Mouse (Mus musculus): ENCODE measurements at regions not wholly inside any gene's neighbourhood (a gene's known extent, or its start where the extent isn't known, plus 50 kb on each side); places are given as distances from the start of the nearest gene placed in this dataset.
A peak's percentile ranks its signal among the peaks of the same experiment; 100 is the strongest.

DNA sequence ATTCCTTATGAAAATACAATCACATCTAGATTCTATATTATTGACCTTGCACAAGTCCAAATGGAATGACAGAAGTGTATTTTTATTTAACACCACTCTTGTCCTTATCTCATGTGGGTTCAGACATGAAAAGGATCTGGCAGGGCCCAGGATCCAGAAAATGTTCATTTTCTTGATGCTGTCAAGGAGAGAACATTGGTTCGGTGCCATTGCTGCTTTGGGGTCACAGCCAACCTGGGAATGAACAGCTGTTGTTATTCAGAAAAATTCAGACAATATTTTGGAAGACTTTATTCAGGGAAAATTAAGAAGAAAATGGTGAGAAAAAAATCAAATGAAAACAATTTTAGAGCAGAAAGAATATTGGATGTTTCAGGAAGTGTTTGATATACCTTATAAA lies 590.0 kb downstream of the Iqcm start:
- DNase-seq (ENCODE audit: low spot score) (no peak), ATAC-seq (ENCODE audit: low read depth) (no peak)
- H3K4me2 ChIP-seq (ENCODE audit: low read depth, low read length), result no peak overlapping the region
- H3K27me3 ChIP-seq (replicated peaks; ENCODE audit: control insufficient read depth, insufficient read depth, low read length), result no peaks in the 10 kb centered on the region
- no peak overlapping the region for H3K27ac ChIP-seq (replicated peaks; ENCODE audit: low read depth, low read length)
- WGBS, result 61% methylated on average over 1 of the region's 1 CpGs
- H3K4me1 ChIP-seq (ENCODE audit: control insufficient read depth, insufficient read depth, low read length), result no peaks in the 10 kb centered on the region
- no peak overlapping the region for H3K9ac ChIP-seq (ENCODE audit: low read depth, low read length)
- H3K9me3 ChIP-seq (ENCODE audit: control insufficient read depth, low read length), result no peaks in the 10 kb centered on the region
- no peaks in the 10 kb centered on the region for H3K36me3 ChIP-seq (ENCODE audit: control insufficient read depth, insufficient read depth, low read length)
- H3K4me3 ChIP-seq (ENCODE audit: low read depth, low read length), result no peak overlapping the region

- Histone ChIP-seq H3K4me3 (ENCODE audit: low read depth, low read length) (no peak overlapping the region), H3K27ac (replicated peaks; ENCODE audit: low read depth, low read length) (no peak overlapping the region), H3K4me1 (ENCODE audit: control insufficient read depth, insufficient read depth, low read length) (no peaks in the 10 kb centered on the region), H3K36me3 (ENCODE audit: control insufficient read depth, insufficient read depth, low read length) (no peaks in the 10 kb centered on the region), H3K27me3 (replicated peaks; ENCODE audit: control insufficient read depth, insufficient read depth, low read length) (no peaks in the 10 kb centered on the region), H3K4me2 (ENCODE audit: low read depth, low read length) (no peak overlapping the region), H3K9me3 (ENCODE audit: control insufficient read depth, low read length) (no peaks in the 10 kb centered on the region), H3K9ac (ENCODE audit: low read depth, low read length) (no peak overlapping the region)
- WGBS, result 63% methylated on average over 4 of the region's 4 CpGs
- ATAC-seq (ENCODE audit: low read depth), result no peak
- DNase-seq (ENCODE audit: low spot score), result peak; percentile 48
Observed at GRCm38 (mm10) chr8:76052003-76052402, 603.5 kb downstream of the Iqcm start.

- Histone ChIP-seq H3K9ac (ENCODE audit: low read depth, low read length) (no peak overlapping the region), H3K27me3 (replicated peaks; ENCODE audit: control insufficient read depth, insufficient read depth, low read length) (no peaks in the 10 kb centered on the region), H3K27ac (replicated peaks; ENCODE audit: low read depth, low read length) (no peak overlapping the region), H3K4me1 (ENCODE audit: control insufficient read depth, insufficient read depth, low read length) (no peaks in the 10 kb centered on the region), H3K4me3 (ENCODE audit: low read depth, low read length) (no peak overlapping the region), H3K36me3 (ENCODE audit: control insufficient read depth, insufficient read depth, low read length) (no peaks in the 10 kb centered on the region), H3K4me2 (ENCODE audit: low read depth, low read length) (no peak overlapping the region), H3K9me3 (ENCODE audit: control insufficient read depth, low read length) (no peaks in the 10 kb centered on the region)
- ATAC-seq (ENCODE audit: low read depth), result no peak
- WGBS, result 14% methylated on average over 2 of the region's 2 CpGs
- peak; percentile 70 for DNase-seq (ENCODE audit: low spot score)
Observed at GRCm38 (mm10) chr8:76067721-76068120, 619.2 kb downstream of the Iqcm start.

DNA sequence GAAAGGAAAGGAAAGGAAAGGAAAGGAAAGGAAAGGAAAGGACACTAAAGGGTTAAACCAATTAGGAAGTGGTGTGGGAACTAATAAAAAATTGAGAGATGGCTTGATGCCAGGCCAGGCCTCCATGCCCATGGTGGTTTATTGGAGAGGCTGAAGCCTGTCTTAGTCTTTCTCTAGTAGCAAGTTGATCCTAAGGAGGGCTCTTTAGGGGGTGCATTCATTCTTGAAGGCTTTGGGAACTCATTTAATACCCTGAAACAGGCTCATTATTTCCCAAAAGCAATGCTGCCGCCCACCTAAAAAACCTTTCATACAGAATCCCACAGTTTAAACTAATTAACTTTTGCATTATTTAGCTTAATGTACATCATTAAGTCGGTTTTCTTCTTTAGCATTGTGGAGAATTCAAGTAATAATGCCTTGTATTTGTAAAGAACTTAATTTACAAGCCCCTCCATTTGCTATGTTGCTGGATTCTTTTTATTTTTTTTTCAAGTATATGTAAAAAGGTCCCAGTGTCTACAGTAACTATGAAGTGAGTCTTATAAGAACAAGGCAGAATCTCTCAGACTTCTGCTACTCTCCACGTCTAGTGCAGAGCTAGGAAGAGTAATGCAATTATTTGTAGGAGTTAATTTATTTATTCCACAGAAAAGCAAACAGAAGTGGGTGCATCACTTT lies 624.3 kb downstream of the Iqcm start:
- Histone ChIP-seq H3K27me3 (replicated peaks; ENCODE audit: control insufficient read depth, insufficient read depth, low read length) (no peaks in the 10 kb centered on the region), H3K4me1 (ENCODE audit: control insufficient read depth, insufficient read depth, low read length) (no peaks in the 10 kb centered on the region), H3K27ac (replicated peaks; ENCODE audit: low read depth, low read length) (no peak overlapping the region), H3K4me3 (ENCODE audit: low read depth, low read length) (no peak overlapping the region), H3K4me2 (ENCODE audit: low read depth, low read length) (no peak overlapping the region), H3K9me3 (ENCODE audit: control insufficient read depth, low read length) (no peaks in the 10 kb centered on the region), H3K9ac (ENCODE audit: low read depth, low read length) (no peak overlapping the region), H3K36me3 (ENCODE audit: control insufficient read depth, insufficient read depth, low read length) (no peaks in the 10 kb centered on the region)
- 61% methylated on average over 3 of the region's 3 CpGs for WGBS
- ATAC-seq (ENCODE audit: low read depth) (no peak), DNase-seq (ENCODE audit: low spot score) (no peak)

DNA sequence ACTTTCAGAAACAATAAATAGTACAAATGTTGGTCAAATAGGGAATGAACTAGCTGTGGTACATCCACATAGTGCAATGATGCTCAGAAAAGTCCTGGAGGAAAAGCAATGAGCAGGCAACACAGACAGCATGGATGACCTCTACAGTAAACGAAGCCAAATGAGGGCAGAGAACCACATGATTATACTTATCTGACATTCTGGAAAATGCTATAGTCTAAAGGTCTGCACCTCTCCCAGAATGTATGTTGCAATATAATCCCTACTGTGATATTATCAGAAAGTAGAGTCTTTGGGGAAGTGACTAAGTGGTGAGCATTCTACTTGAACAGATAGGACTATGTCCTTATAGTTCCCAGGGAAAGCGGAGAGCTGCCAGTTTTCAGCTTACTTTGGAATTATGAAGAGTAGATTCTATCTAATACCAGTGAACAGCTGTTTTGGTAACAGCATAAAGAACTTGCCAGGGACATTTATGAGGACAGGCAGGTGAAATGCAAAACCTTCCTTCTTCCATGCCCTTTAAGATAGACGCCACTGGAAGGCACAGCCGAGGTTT lies 672.2 kb downstream of the Iqcm start:
- Histone ChIP-seq H3K4me3 (ENCODE audit: low read depth, low read length) (no peak overlapping the region), H3K9me3 (ENCODE audit: control insufficient read depth, low read length) (no peaks in the 10 kb centered on the region), H3K9ac (ENCODE audit: low read depth, low read length) (no peak overlapping the region), H3K36me3 (ENCODE audit: control insufficient read depth, insufficient read depth, low read length) (no peaks in the 10 kb centered on the region), H3K4me2 (ENCODE audit: low read depth, low read length) (no peak overlapping the region), H3K27ac (replicated peaks; ENCODE audit: low read depth, low read length) (no peak overlapping the region), H3K27me3 (replicated peaks; ENCODE audit: control insufficient read depth, insufficient read depth, low read length) (no peaks in the 10 kb centered on the region), H3K4me1 (ENCODE audit: control insufficient read depth, insufficient read depth, low read length) (no peaks in the 10 kb centered on the region)
- DNase-seq (ENCODE audit: low spot score) (no peak), ATAC-seq (ENCODE audit: low read depth) (no peak)
- 72% methylated on average over 4 of the region's 4 CpGs for WGBS

DNA sequence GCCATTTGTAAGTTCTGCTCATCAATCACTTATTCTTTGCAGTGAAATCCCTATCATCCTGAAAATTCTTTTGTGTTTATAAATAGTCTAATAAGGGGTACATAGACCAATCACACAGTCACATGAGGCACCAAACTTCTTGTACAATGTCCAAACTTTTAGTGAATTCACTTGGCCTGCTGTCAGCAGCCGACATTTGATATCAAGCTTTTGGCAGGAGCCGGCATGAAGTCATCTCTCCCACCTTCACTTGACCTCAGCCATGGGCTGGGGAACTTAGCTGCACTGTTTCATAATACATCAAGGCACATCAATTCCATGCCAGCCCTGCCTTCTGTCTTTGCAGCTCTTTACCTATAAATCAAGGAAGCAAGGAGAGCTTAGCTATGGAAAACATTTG lies 679.0 kb downstream of the Iqcm start:
- peak; percentile 32 for DNase-seq (ENCODE audit: low spot score)
- Histone ChIP-seq H3K4me2 (ENCODE audit: low read depth, low read length) (no peak overlapping the region), H3K4me3 (ENCODE audit: low read depth, low read length) (no peak overlapping the region), H3K9me3 (ENCODE audit: control insufficient read depth, low read length) (no peaks in the 10 kb centered on the region), H3K9ac (ENCODE audit: low read depth, low read length) (no peak overlapping the region), H3K36me3 (ENCODE audit: control insufficient read depth, insufficient read depth, low read length) (no peaks in the 10 kb centered on the region), H3K27me3 (replicated peaks; ENCODE audit: control insufficient read depth, insufficient read depth, low read length) (no peaks in the 10 kb centered on the region), H3K27ac (replicated peaks; ENCODE audit: low read depth, low read length) (no peak overlapping the region), H3K4me1 (ENCODE audit: control insufficient read depth, insufficient read depth, low read length) (no peaks in the 10 kb centered on the region)
- no peak for ATAC-seq (ENCODE audit: low read depth)
- WGBS, result 44% methylated on average over 2 of the region's 2 CpGs

DNA sequence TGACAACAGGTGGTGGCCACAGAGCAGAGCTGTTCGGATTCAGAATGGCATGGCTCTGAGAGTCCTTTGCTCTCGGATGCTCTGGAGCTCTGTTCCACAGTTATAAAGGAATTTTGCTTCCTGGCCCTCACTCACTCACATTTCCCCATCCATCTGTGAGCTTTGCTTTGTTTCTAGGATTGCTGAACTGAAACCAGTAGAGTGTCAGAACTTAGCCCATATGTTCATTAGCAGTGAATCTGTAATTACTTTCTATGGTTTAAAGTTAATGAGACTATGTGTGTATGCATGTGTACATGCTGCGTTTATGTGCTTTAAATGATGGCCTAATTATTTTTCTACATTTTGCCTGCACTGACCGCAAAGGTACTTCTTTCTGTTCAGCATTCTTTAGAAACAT lies 688.7 kb downstream of the Iqcm start:
- Histone ChIP-seq H3K4me3 (ENCODE audit: low read depth, low read length) (no peak overlapping the region), H3K27me3 (replicated peaks; ENCODE audit: control insufficient read depth, insufficient read depth, low read length) (no peaks in the 10 kb centered on the region)
- WGBS, result 68% methylated on average over 4 of the region's 4 CpGs

GRCm38 (mm10) chr8:76148681-76149080 lies 700.2 kb downstream of the Iqcm start:
- Histone ChIP-seq H3K4me3 (ENCODE audit: low read depth, low read length) (no peak overlapping the region), H3K4me2 (ENCODE audit: low read depth, low read length) (no peak overlapping the region), H3K9ac (ENCODE audit: low read depth, low read length) (no peak overlapping the region), H3K27me3 (replicated peaks; ENCODE audit: control insufficient read depth, insufficient read depth, low read length) (no peaks in the 10 kb centered on the region), H3K36me3 (ENCODE audit: control insufficient read depth, insufficient read depth, low read length) (no peaks in the 10 kb centered on the region), H3K9me3 (ENCODE audit: control insufficient read depth, low read length) (no peaks in the 10 kb centered on the region), H3K4me1 (ENCODE audit: control insufficient read depth, insufficient read depth, low read length) (no peaks in the 10 kb centered on the region), H3K27ac (replicated peaks; ENCODE audit: low read depth, low read length) (no peak overlapping the region)
- ATAC-seq (ENCODE audit: low read depth) (peak; percentile 44; the same call in 1 of the 2 replicates), DNase-seq (ENCODE audit: low spot score) (peak; percentile 21)
- 38% methylated on average over 4 of the region's 4 CpGs for WGBS

More for the DNA sequence above, 688.7 kb downstream of the Iqcm start:
- DNase-seq (ENCODE audit: low spot score) (no peak), ATAC-seq (ENCODE audit: low read depth) (no peak)
- Histone ChIP-seq H3K36me3 (ENCODE audit: control insufficient read depth, insufficient read depth, low read length) (no peaks in the 10 kb centered on the region), H3K9ac (ENCODE audit: low read depth, low read length) (no peak overlapping the region), H3K27ac (replicated peaks; ENCODE audit: low read depth, low read length) (no peak overlapping the region), H3K4me2 (ENCODE audit: low read depth, low read length) (no peak overlapping the region), H3K4me1 (ENCODE audit: control insufficient read depth, insufficient read depth, low read length) (no peaks in the 10 kb centered on the region), H3K9me3 (ENCODE audit: control insufficient read depth, low read length) (no peaks in the 10 kb centered on the region)

DNA sequence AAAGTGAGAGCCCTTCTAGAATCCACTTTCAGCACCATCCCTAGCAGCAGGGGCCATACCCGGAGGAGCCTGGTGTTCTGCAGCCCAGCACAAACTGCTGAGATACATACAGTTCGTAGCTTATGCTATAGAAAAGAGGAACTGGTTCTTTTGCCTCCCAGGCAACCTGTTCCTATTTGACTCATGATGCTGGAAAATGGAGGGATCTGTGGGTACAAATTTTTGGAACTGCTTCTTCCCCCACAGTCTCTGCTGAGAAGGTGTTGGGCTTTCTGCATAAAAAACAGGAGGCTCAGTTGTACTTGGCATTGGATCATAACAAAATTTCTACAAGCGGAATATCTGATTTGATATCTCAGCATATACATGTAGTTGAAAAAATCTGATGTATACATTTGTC lies 716.7 kb upstream of the Nr3c2 start:
- H3K36me3 ChIP-seq (ENCODE audit: control insufficient read depth, insufficient read depth, low read length), result no peaks in the 10 kb centered on the region
- no peaks in the 10 kb centered on the region for H3K9me3 ChIP-seq (ENCODE audit: control insufficient read depth, low read length)
- no peak overlapping the region for H3K9ac ChIP-seq (ENCODE audit: low read depth, low read length)
- no peak for DNase-seq (ENCODE audit: low spot score)
- 85% methylated on average over 3 of the region's 3 CpGs for WGBS
- no peaks in the 10 kb centered on the region for H3K27me3 ChIP-seq (replicated peaks; ENCODE audit: control insufficient read depth, insufficient read depth, low read length)
- no peaks in the 10 kb centered on the region for H3K4me1 ChIP-seq (ENCODE audit: control insufficient read depth, insufficient read depth, low read length)
- no peak overlapping the region for H3K27ac ChIP-seq (replicated peaks; ENCODE audit: low read depth, low read length)
- no peak for ATAC-seq (ENCODE audit: low read depth)
- no peak overlapping the region for H3K4me3 ChIP-seq (ENCODE audit: low read depth, low read length)
- no peak overlapping the region for H3K4me2 ChIP-seq (ENCODE audit: low read depth, low read length)
